Mouse (Mus musculus): ENCODE data around the gene Ccdc152.

The Ccdc152 gene

GRCm38 (mm10) chr15:3303426-3303825 is at the start of gene Ccdc152:
Ccdc152 (minus strand) TSS chr15:3303526.
- DNase-seq (ENCODE audit: low spot score in 2 of 2) = no peak

- no peak for DNase-seq (ENCODE audit: low spot score in 2 of 2)
Measured at GRCm38 (mm10) chr15:3349306-3350064, 46.2 kb upstream of the Ccdc152 start.

- DNase-seq (ENCODE audit: low spot score in 2 of 2) = no peak
Measured at GRCm38 (mm10) chr15:3346682-3347081, 43.4 kb upstream of the Ccdc152 start.

- DNase-seq (ENCODE audit: low spot score in 2 of 2) = peak in 1 of 2 experiments; percentile 72
Measured at GRCm38 (mm10) chr15:3344555-3344954, 41.2 kb upstream of the Ccdc152 start.

GRCm38 (mm10) chr15:3341806-3342582 is 38.7 kb upstream of the Ccdc152 start:
- DNase-seq (ENCODE audit: low spot score in 2 of 2) = no peak

GRCm38 (mm10) chr15:3339847-3340246 is 36.5 kb upstream of the Ccdc152 start:
- DNase-seq (ENCODE audit: low spot score in 2 of 2) = no peak

GRCm38 (mm10) chr15:3332517-3332916 is 29.2 kb upstream of the Ccdc152 start:
- no peak for DNase-seq (ENCODE audit: low spot score in 2 of 2)

GRCm38 (mm10) chr15:3331813-3332212 is 28.5 kb upstream of the Ccdc152 start:
- no peak for DNase-seq (ENCODE audit: low spot score in 2 of 2)

GRCm38 (mm10) chr15:3330291-3330690 is 27.0 kb upstream of the Ccdc152 start:
- no peak for DNase-seq (ENCODE audit: low spot score in 2 of 2)

- no peak for DNase-seq (ENCODE audit: low spot score in 2 of 2)
Measured at GRCm38 (mm10) chr15:3323041-3323440, 19.7 kb upstream of the Ccdc152 start.

- no peak for DNase-seq (ENCODE audit: low spot score in 2 of 2)
Measured at GRCm38 (mm10) chr15:3319929-3320328, 16.6 kb upstream of the Ccdc152 start.

- no peak for DNase-seq (ENCODE audit: low spot score in 2 of 2)
Measured at GRCm38 (mm10) chr15:3316617-3317016, 13.3 kb upstream of the Ccdc152 start.

- peak in 1 of 2 experiments; percentile 14 for DNase-seq (ENCODE audit: low spot score in 2 of 2)
Measured at GRCm38 (mm10) chr15:3312937-3313336, 9.6 kb upstream of the Ccdc152 start.

GRCm38 (mm10) chr15:3309856-3310255 is 6.5 kb upstream of the Ccdc152 start:
- no peak for DNase-seq (ENCODE audit: low spot score in 2 of 2)

- no peak for DNase-seq (ENCODE audit: low spot score in 2 of 2)
Measured at GRCm38 (mm10) chr15:3300361-3301100, 2.8 kb downstream of the Ccdc152 start.

- no peak for DNase-seq (ENCODE audit: low spot score in 2 of 2)
Measured at GRCm38 (mm10) chr15:3297615-3298014, 5.7 kb downstream of the Ccdc152 start.

- no peak for DNase-seq (ENCODE audit: low spot score in 2 of 2)
Measured at GRCm38 (mm10) chr15:3295986-3296385, 7.3 kb downstream of the Ccdc152 start.

- no peak for DNase-seq (ENCODE audit: low spot score in 2 of 2)
Measured at GRCm38 (mm10) chr15:3293477-3293876, 9.8 kb downstream of the Ccdc152 start.

GRCm38 (mm10) chr15:3290435-3290834 is 12.9 kb downstream of the Ccdc152 start:
- DNase-seq (ENCODE audit: low spot score in 2 of 2) = no peak

GRCm38 (mm10) chr15:3286032-3286431 is 17.3 kb downstream of the Ccdc152 start:
- no peak for DNase-seq (ENCODE audit: low spot score in 2 of 2)

GRCm38 (mm10) chr15:3281737-3282136 is 21.6 kb downstream of the Ccdc152 start:
- DNase-seq (ENCODE audit: low spot score in 2 of 2) = no peak

- no peak for DNase-seq (ENCODE audit: low spot score in 2 of 2)
Measured at GRCm38 (mm10) chr15:3281216-3281615, 22.1 kb downstream of the Ccdc152 start.

Measured in left cerebral cortex, adult 9 months (tissue).